Mouse (Mus musculus): ENCODE results near the gene Myo10.
"Not testable (repeated sequence)": the region's sequence is repeated elsewhere in the genome, so short reads cannot be mapped to it uniquely, and the experiment has no call there.

The Myo10 gene

GRCm38 (mm10) chr15:25693708-25694107, 71.4 kb downstream of the Myo10 start:
- no peak for DNase-seq (ENCODE audit: low spot score)

GRCm38 (mm10) chr15:25694749-25695148, 72.4 kb downstream of the Myo10 start:
- no peak for DNase-seq (ENCODE audit: low spot score)

GRCm38 (mm10) chr15:25695253-25695652, 72.9 kb downstream of the Myo10 start:
- DNase-seq (ENCODE audit: low spot score): no peak

GRCm38 (mm10) chr15:25695883-25696282, 73.6 kb downstream of the Myo10 start:
- DNase-seq (ENCODE audit: low spot score): peak; percentile 67

GRCm38 (mm10) chr15:25696660-25697059, 74.3 kb downstream of the Myo10 start:
- no peak for DNase-seq (ENCODE audit: low spot score)

GRCm38 (mm10) chr15:25699032-25699557, 76.8 kb downstream of the Myo10 start:
- no peak for DNase-seq (ENCODE audit: low spot score)

- DNase-seq (ENCODE audit: low spot score): no peak
Observed at GRCm38 (mm10) chr15:25702602-25703001, 80.3 kb downstream of the Myo10 start.

- no peak for DNase-seq (ENCODE audit: low spot score)
Observed at GRCm38 (mm10) chr15:25704809-25705585, 82.7 kb downstream of the Myo10 start.

GRCm38 (mm10) chr15:25706874-25707554, 84.7 kb downstream of the Myo10 start:
- DNase-seq (ENCODE audit: low spot score): peak; percentile 18

GRCm38 (mm10) chr15:25707891-25708290, 85.6 kb downstream of the Myo10 start:
- no peak for DNase-seq (ENCODE audit: low spot score)

GRCm38 (mm10) chr15:25710876-25711275, 88.6 kb downstream of the Myo10 start:
- no peak for DNase-seq (ENCODE audit: low spot score)

- DNase-seq (ENCODE audit: low spot score): no peak
Observed at GRCm38 (mm10) chr15:25712877-25713276, 90.6 kb downstream of the Myo10 start.

- no peak for DNase-seq (ENCODE audit: low spot score)
Observed at GRCm38 (mm10) chr15:25713587-25714361, 91.4 kb downstream of the Myo10 start.

- DNase-seq (ENCODE audit: low spot score): no peak
Observed at GRCm38 (mm10) chr15:25715218-25715995, 93.1 kb downstream of the Myo10 start.

- no peak for DNase-seq (ENCODE audit: low spot score)
Observed at GRCm38 (mm10) chr15:25715996-25716395, 93.7 kb downstream of the Myo10 start.

GRCm38 (mm10) chr15:25717006-25717405, 94.7 kb downstream of the Myo10 start:
- DNase-seq (ENCODE audit: low spot score): peak; percentile 61

GRCm38 (mm10) chr15:25718104-25718503, 95.8 kb downstream of the Myo10 start:
- DNase-seq (ENCODE audit: low spot score): not testable (repeated sequence)

GRCm38 (mm10) chr15:25719270-25719669, 96.9 kb downstream of the Myo10 start:
- no peak for DNase-seq (ENCODE audit: low spot score)

- no peak for DNase-seq (ENCODE audit: low spot score)
Observed at GRCm38 (mm10) chr15:25720263-25720662, 97.9 kb downstream of the Myo10 start.

- DNase-seq (ENCODE audit: low spot score): no peak
Observed at GRCm38 (mm10) chr15:25723281-25724113, 101.2 kb downstream of the Myo10 start.

- DNase-seq (ENCODE audit: low spot score): no peak
Observed at GRCm38 (mm10) chr15:25724549-25724948, 102.2 kb downstream of the Myo10 start.

Measured in T-cell, adult 2 months (primary cell).